Mouse (Mus musculus) embryonic facial prominence, embryonic 12.5 days (tissue): ENCODE measurements around the gene Gsdma3. TPM values are rescaled to one million over a fixed set of nuclear protein-coding genes. Genes with fewer than 3 reads are reported as not detected.
"Not testable (repeated sequence)": the region's sequence is repeated elsewhere in the genome, so short reads cannot be mapped to it uniquely, and the experiment has no call there.

Source experiments
- ATAC-seq: fragments of 200-750 bp; cut with Nextera tagmentation; 2 replicates; pipeline ENCODE4 v1.8.0; 2017; ENCODE audit not compliant: insufficient number of reproducible peaks, insufficient read depth, low FRiP score, low TSS enrichment
- H3K27ac ChIP-seq: fragments of 300-500 bp; sonication (generic); 2 replicates; pipeline ENCODE4 v1.5.1; 2016; ENCODE audit warnings: mild to moderate bottlenecking
- H3K27me3 ChIP-seq: fragments of 300-500 bp; sonication (generic); 2 replicates; pipeline ENCODE4 v1.6.1; 2016; ENCODE audit warnings: mild to moderate bottlenecking, moderate library complexity
- H3K36me3 ChIP-seq: fragments of 300-500 bp; sonication (generic); 2 replicates; pipeline ENCODE4 v1.6.1; 2016; ENCODE audit warnings: mild to moderate bottlenecking
- H3K4me1 ChIP-seq: fragments of 300-500 bp; sonication (generic); 2 replicates; pipeline ENCODE4 v1.6.1; 2016
- H3K4me2 ChIP-seq: fragments of 300-500 bp; sonication (generic); replicated peaks from 2 replicates; pipeline ENCODE4 v1.6.1; 2016; ENCODE audit warnings: mild to moderate bottlenecking, moderate library complexity
- H3K4me3 ChIP-seq: fragments of 300-500 bp; sonication (generic); 2 replicates; pipeline ENCODE4 v1.5.1; 2016; ENCODE audit warnings: mild to moderate bottlenecking
- H3K9ac ChIP-seq: fragments of 300-500 bp; sonication (generic); 2 replicates; pipeline ENCODE4 v1.6.1; 2016; ENCODE audit warnings: mild to moderate bottlenecking, moderate library complexity
- H3K9me3 ChIP-seq: fragments of 300-500 bp; sonication (generic); 2 replicates; pipeline ENCODE4 v1.6.1; 2016; ENCODE audit warnings: mild to moderate bottlenecking, moderate library complexity
- WGBS: fragments of 180-500 bp; shearing (Covaris S2); methylation state at CpG from one replicate; pipeline ENCODE4 v1.1.7; 2016; 5-methylcytosine and 5-hydroxymethylcytosine counted together
- polyA plus RNA-seq: library from polyadenylated mRNA; unstranded; fragments of >200 nt; fragmentation: Nextera tagmentation; extraction: Ambion mirVana; gene quantifications from 2 replicates; pipeline ENCODE4 v1.2.1, GENCODE M21; 2016

Gsdma3 gene
- polyA plus RNA-seq, 1 experiment from 2014 or later: not detected

- not testable (repeated sequence) for H3K36me3 ChIP-seq, H3K27ac ChIP-seq, ATAC-seq, H3K4me3 ChIP-seq, H3K9ac ChIP-seq, H3K27me3 ChIP-seq, H3K4me2 ChIP-seq, H3K9me3 ChIP-seq, H3K4me1 ChIP-seq
- 31% methylated on average over 10 of the region's 10 CpGs for WGBS
These were observed 9.3 kb downstream of the Gsdma3 start for GRCm38 (mm10) chr11:98635312-98635970.

GRCm38 (mm10) chr11:98637501-98637900, 11.3 kb downstream of the Gsdma3 start:
- no peak overlapping the region for H3K27ac ChIP-seq
- H3K9ac ChIP-seq: no peak overlapping the region
- no peak overlapping the region for H3K4me2 ChIP-seq
- H3K4me1 ChIP-seq: no peaks in the 10 kb centered on the region
- no peaks in the 10 kb centered on the region for H3K36me3 ChIP-seq
- ATAC-seq: no peak
- H3K9me3 ChIP-seq: no peaks in the 10 kb centered on the region
- H3K27me3 ChIP-seq: no peaks in the 10 kb centered on the region; the same call in 1 of the 2 replicates
- H3K4me3 ChIP-seq: no peak overlapping the region
- 86% methylated on average over 1 of the region's 1 CpGs for WGBS

GRCm38 (mm10) chr11:98640091-98640490, 13.9 kb downstream of the Gsdma3 start:
- 60% methylated on average over 5 of the region's 5 CpGs for WGBS
- no peak overlapping the region for H3K9ac ChIP-seq
- no peaks in the 10 kb centered on the region; the same call in 1 of the 2 replicates for H3K27me3 ChIP-seq
- H3K27ac ChIP-seq: no peak overlapping the region
- H3K4me2 ChIP-seq: no peak overlapping the region
- no peaks in the 10 kb centered on the region for H3K4me1 ChIP-seq
- H3K9me3 ChIP-seq: no peaks in the 10 kb centered on the region; the same call in 1 of the 2 replicates
- H3K4me3 ChIP-seq: no peak overlapping the region
- H3K36me3 ChIP-seq: no peaks in the 10 kb centered on the region
- ATAC-seq: no peak

GRCm38 (mm10) chr11:98644757-98645156, 18.6 kb downstream of the Gsdma3 start:
- WGBS: 78% methylated on average over 3 of the region's 3 CpGs
- Histone ChIP-seq H3K27ac (no peak overlapping the region), H3K4me2 (no peak overlapping the region), H3K4me1 (no peaks in the 10 kb centered on the region), H3K9ac (no peak overlapping the region), H3K4me3 (no peak overlapping the region), H3K27me3 (no peaks in the 10 kb centered on the region; the same call in 1 of the 2 replicates), H3K9me3 (no peaks in the 10 kb centered on the region; the same call in 1 of the 2 replicates), H3K36me3 (no peaks in the 10 kb centered on the region)
- ATAC-seq: no peak

GRCm38 (mm10) chr11:98645946-98646345, 19.8 kb downstream of the Gsdma3 start:
- no peak for ATAC-seq
- Histone ChIP-seq H3K4me3 (no peak overlapping the region), H3K27ac (no peak overlapping the region), H3K36me3 (no peaks in the 10 kb centered on the region), H3K9me3 (no peaks in the 10 kb centered on the region; the same call in 1 of the 2 replicates), H3K4me1 (no peaks in the 10 kb centered on the region), H3K4me2 (no peak overlapping the region), H3K27me3 (no peaks in the 10 kb centered on the region; the same call in 1 of the 2 replicates), H3K9ac (no peak overlapping the region)
- WGBS: 79% methylated on average over 2 of the region's 2 CpGs

- 60% methylated on average over 2 of the region's 2 CpGs for WGBS
- no peaks in the 10 kb centered on the region for H3K36me3 ChIP-seq
- no peak within 1 kb of the TSS for H3K9ac ChIP-seq
- H3K27ac ChIP-seq: no peak within 1 kb of the TSS
- H3K4me2 ChIP-seq: no peak within 1 kb of the TSS
- no peaks in the 10 kb centered on the region; the same call in 1 of the 2 replicates for H3K9me3 ChIP-seq
- ATAC-seq: no peak
- H3K4me1 ChIP-seq: no peaks in the 10 kb centered on the region
- H3K4me3 ChIP-seq: no peak within 1 kb of the TSS
- H3K27me3 ChIP-seq: no peaks in the 10 kb centered on the region; the same call in 1 of the 2 replicates
These were observed 20.3 kb downstream of the Gsdma3 start, which contains the start of gene Gsdma2 for GRCm38 (mm10) chr11:98646459-98646858. Gene Gsdma2, plus strand, starts transcription at chr11:98646759.

- H3K9me3 ChIP-seq: not testable (repeated sequence)
These were observed 28.9 kb downstream of the Gsdma3 start for GRCm38 (mm10) chr11:98655076-98655475.

GRCm38 (mm10) chr11:98660517-98660916, 34.4 kb downstream of the Gsdma3 start:
- Histone ChIP-seq H3K4me2 (no peak overlapping the region), H3K4me3 (no peak overlapping the region)
- 13% methylated on average over 6 of the region's 6 CpGs for WGBS

More at GRCm38 (mm10) chr11:98655076-98655475, 28.9 kb downstream of the Gsdma3 start:
- not testable (repeated sequence) for H3K36me3 ChIP-seq, ATAC-seq, H3K9ac ChIP-seq, H3K27ac ChIP-seq, H3K27me3 ChIP-seq, H3K4me2 ChIP-seq, H3K4me3 ChIP-seq, H3K4me1 ChIP-seq
- WGBS: 10% methylated on average over 7 of the region's 7 CpGs

GRCm38 (mm10) chr11:98664091-98664490, 37.9 kb downstream of the Gsdma3 start, which contains the start of gene Gsdma:
Gene Gsdma, plus strand, starts transcription at chr11:98664351.
- no peak for ATAC-seq
- H3K36me3 ChIP-seq: no peaks in the 10 kb centered on the region

More at GRCm38 (mm10) chr11:98660517-98660916, 34.4 kb downstream of the Gsdma3 start:
- Histone ChIP-seq H3K4me1 (no peaks in the 10 kb centered on the region), H3K27ac (no peak overlapping the region), H3K27me3 (0 out of 2 replicates have a peak, but pooled peaks cover 7% of the 10 kb centered on the region), H3K9me3 (no peaks in the 10 kb centered on the region), H3K9ac (no peak overlapping the region), H3K36me3 (no peaks in the 10 kb centered on the region)
- ATAC-seq: no peak

GRCm38 (mm10) chr11:98668984-98669383, 42.8 kb downstream of the Gsdma3 start:
- H3K4me1 ChIP-seq: no peaks in the 10 kb centered on the region
- H3K9ac ChIP-seq: no peak overlapping the region
- WGBS: 68% methylated on average over 2 of the region's 2 CpGs

More at GRCm38 (mm10) chr11:98664091-98664490, 37.9 kb downstream of the Gsdma3 start, which contains the start of gene Gsdma:
- H3K9ac ChIP-seq: no peak within 1 kb of the TSS
- no peaks in the 10 kb centered on the region for H3K4me1 ChIP-seq
- 23% methylated on average over 4 of the region's 4 CpGs for WGBS
- H3K9me3 ChIP-seq: no peaks in the 10 kb centered on the region
- H3K4me3 ChIP-seq: no peak within 1 kb of the TSS
- H3K27ac ChIP-seq: no peak within 1 kb of the TSS
- H3K27me3 ChIP-seq: peaks cover 31% of the 10 kb centered on the region
- H3K4me2 ChIP-seq: no peak within 1 kb of the TSS

GRCm38 (mm10) chr11:98671284-98671815, 45.2 kb downstream of the Gsdma3 start:
- no peak for ATAC-seq
- peaks cover 28% of the 10 kb centered on the region for H3K27me3 ChIP-seq
- H3K36me3 ChIP-seq: no peaks in the 10 kb centered on the region
- H3K4me2 ChIP-seq: no peak overlapping the region
- H3K4me3 ChIP-seq: no peak overlapping the region
- no peaks in the 10 kb centered on the region for H3K4me1 ChIP-seq
- H3K27ac ChIP-seq: no peak overlapping the region
- H3K9ac ChIP-seq: no peak overlapping the region
- H3K9me3 ChIP-seq: no peaks in the 10 kb centered on the region
- 78% methylated on average over 3 of the region's 3 CpGs for WGBS

More at GRCm38 (mm10) chr11:98668984-98669383, 42.8 kb downstream of the Gsdma3 start:
- Histone ChIP-seq H3K27ac (no peak overlapping the region), H3K27me3 (peaks cover 28% of the 10 kb centered on the region), H3K4me2 (no peak overlapping the region), H3K36me3 (no peaks in the 10 kb centered on the region), H3K4me3 (no peak overlapping the region), H3K9me3 (no peaks in the 10 kb centered on the region)
- no peak for ATAC-seq

- WGBS: 57% methylated on average over 5 of the region's 5 CpGs
- no peaks in the 10 kb centered on the region for H3K36me3 ChIP-seq
- no peak overlapping the region for H3K4me3 ChIP-seq
- H3K9me3 ChIP-seq: no peaks in the 10 kb centered on the region
- H3K27me3 ChIP-seq: peaks cover 23% of the 10 kb centered on the region
- no peak overlapping the region for H3K9ac ChIP-seq
- H3K4me2 ChIP-seq: no peak overlapping the region
- H3K4me1 ChIP-seq: no peaks in the 10 kb centered on the region
- H3K27ac ChIP-seq: no peak overlapping the region
- no peak for ATAC-seq
These were observed 45.7 kb downstream of the Gsdma3 start for GRCm38 (mm10) chr11:98671857-98672256.
